Mouse (Mus musculus) ZHBTc4 (cell line): ENCODE data around the gene Ptgfrn.

Experiments used
- DNase-seq: peaks from one replicate; pipeline ENCODE4 v3.0.0-alpha.2; 2011; ENCODE audit warnings: low read depth, low spot score

Ptgfrn gene

GRCm38 (mm10) chr3:101080925-101081324, 29.2 kb downstream of the Ptgfrn start:
- no peak for DNase-seq

DNA sequence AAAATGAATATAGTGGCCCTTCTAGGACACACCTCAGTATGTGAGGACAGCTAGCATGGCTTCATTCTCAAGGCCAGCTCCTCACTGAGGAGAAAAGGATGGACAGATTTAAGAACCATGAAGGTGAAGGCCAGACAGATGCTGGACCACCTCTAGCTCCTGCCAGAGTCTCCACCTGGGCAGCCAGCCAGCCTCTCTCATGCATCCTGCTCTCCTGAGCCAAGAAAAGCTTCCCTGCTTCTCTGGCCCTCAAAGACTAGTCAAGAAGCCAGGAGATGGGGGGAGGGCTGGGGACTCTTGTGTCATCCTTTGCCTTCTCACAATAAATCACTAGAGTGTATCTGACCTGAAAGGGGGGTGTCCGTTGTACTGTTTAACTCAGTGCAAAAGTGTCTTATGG, 31.7 kb downstream of the Ptgfrn start:
- DNase-seq, result no peak

GRCm38 (mm10) chr3:101077710-101078100, 32.4 kb downstream of the Ptgfrn start:
- no peak for DNase-seq

DNA sequence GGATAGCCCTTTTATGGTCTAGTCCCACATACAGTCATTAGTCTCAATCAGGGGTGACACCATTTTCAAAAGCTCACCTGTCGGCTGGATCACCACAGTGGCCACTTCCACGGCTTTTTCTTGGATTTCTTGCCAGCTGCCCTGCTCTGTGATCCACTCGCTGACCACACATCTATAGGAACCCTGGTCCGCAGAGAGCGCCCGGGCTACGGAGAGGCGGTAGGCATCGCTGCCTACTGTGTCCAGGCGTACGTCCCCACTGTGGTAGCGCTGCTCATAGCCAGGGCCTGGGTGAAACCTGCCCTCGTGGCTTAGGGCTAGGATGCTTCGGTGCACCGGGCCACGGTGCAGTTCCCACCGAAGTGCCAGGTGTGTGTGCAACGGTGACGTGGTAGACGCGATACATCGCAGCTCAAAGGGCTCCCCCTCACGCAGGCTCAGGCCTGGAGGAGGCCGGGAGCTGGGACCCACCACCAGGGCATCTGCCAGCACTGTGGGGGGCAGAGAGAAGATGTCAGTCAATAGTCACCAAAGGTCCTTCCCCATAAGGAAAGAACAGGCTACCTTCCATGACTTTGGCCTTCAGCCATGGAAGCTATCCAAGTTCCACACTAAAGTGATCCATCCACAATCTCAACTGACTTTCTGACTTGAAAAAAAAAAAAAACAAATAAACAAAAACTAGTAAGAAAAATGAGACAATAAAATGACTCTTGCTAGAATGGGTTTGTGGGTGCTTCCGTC, 32.9 kb downstream of the Ptgfrn start:
- no peak for DNase-seq

DNA sequence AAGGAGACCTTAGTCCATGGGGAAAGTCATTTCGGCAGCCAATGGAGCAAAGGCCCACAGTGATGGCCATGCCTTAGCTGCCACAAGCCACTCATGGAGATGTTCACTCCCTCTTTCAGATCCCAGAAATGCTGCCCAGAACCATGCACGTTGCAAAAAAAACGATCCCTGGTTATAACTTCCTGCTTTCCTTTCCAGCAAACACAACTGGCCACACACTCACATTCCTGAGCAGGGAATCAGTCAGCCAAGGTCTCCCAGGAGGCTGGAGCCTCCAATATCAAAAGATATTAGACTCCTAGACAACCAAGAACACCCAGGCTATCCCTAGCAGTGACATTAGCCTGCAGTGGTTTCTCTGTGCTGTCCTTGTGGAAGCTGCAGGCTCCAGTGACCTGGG, 34.2 kb downstream of the Ptgfrn start:
- no peak for DNase-seq

DNA sequence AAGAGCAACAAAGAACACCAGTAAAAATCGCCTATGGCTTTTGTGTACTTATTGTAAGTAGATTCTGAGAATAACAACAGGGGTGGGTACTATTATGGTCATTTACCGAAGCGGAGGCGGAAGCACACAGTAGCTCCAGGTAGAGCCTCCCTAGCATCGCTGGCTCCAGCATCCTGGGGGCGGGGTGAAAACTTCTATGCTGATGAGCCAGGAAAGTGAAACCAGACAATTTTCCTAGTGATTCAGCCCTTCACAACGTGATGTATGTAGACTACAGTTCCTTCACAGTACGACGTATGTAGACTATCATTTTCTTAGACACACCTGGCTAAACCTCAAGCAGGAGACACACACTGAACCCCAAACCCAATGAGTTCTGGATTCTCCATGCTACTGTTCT, 36.7 kb downstream of the Ptgfrn start:
- DNase-seq, result peak; percentile 23

DNA sequence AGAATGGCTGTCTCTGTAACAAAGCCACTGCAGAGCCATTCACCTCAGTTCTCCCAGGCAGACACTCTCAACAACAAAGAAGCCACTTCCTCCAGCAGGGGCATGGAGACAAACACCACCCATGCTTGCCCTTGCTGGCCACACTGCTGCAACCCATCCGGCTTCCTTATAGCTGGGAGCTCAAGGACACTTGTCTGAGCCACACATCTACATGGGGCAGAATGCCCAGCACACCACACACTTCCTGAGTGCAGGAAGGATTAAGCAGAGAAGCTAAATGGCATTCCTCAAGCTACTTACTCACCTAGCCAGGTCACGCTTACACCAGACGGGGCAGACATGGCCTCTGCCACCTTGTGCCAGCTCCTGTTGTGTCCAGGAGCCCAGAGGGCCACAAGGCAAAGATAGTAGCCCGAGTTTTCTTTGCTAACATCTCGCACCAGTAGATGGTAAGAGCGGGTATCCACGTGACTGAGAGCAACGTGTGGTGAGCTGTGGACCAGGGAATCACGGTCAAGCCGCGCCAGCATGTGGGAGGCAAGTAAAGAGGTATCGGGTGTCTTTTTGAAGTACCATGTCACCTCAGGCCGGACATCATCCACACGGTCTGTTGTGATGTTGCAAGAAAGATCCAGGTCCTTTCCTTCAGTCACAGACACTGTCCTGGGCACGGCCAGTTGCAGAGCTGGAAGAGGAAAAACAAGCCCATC, 37.4 kb downstream of the Ptgfrn start:
- peak; percentile 25 for DNase-seq

DNA sequence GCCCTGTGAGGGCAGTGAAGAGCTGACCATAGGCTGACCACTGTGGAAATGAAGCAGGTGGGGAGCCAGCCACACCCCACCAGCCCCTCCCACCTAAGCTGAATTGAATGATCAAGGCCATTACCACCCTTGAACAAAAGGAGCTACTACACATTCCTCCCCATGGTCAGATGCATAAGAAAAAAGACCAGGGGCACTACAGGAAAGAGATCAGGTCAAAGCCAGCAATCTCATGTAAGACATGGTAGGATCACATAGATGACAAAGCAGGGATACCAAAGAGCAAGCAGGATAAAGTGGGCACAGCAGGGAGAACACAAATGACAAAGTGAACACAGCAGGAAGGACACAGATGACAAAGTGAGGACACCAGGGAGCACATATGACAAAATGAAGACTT, 38.5 kb downstream of the Ptgfrn start:
- peak; percentile 52 for DNase-seq

DNA sequence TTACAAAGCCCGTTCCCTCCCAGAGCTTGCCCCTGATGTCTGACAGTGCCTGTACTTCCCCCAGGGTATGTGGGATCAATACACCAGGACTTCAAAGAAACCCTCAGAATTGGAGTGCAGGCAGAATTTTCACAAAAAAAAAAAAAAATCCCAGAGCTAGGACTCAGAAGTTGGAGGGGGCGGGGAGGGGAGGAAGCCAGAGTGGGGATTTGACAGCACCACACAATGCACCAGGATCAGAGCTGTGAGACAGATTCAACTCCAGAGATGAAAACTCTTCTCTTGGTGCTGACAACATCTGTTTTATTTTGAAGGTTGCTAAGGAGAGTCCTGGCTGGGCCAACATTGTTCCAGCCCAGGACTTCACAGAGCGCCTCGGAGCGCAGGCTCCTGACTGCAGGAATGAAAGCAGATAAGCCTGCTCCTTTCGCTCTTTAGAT, 39.3 kb downstream of the Ptgfrn start:
- DNase-seq, result no peak

DNA sequence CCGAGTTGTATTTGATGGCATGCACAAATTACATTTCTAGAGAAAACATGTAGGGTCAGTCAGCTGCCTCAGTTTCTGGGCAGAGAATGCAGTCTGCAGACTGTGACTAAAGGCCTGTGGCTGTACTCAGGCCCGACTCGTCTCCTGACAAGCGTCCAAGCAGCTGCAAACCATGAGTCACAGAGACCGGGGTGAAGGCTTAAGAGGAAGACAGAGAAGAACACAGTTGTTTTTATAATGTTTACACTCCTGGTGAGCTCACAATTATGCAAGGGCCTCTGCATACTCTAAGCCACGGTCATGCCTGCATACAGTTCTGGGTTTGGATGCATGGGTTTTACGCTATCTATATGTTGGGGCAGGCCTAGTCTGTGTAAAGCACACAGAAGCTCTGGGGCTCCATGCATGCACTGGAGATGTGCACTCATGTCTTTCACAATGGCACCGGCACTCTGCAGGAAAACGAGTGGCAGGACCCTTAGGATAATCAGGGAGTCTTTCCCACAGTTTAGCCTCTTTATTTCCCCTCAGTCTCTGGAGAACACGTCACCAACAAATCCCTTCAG, 39.8 kb downstream of the Ptgfrn start:
- no peak for DNase-seq

- no peak for DNase-seq
These were observed 41.4 kb downstream of the Ptgfrn start for GRCm38 (mm10) chr3:101068701-101069100.

DNA sequence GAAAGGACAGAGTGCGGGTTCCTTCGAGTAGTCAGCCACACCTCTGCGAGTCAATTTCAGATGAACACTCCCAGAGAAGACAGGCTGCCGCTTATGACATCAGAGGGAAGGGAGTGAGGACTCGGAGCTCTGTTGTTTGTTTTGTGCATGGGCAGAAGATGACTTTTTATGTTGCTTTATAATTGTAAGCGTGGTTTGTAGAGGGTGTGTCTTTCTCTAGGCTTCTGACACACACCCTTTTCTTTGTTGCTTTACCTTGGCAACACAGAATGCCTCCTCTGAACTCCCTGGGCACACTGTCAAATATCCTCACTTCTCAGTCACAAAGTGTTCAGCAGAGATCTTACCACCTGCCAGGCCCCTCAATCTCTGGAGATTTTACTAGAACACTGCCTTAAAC, 43.9 kb downstream of the Ptgfrn start:
- no peak for DNase-seq

GRCm38 (mm10) chr3:101061865-101062585, 48.1 kb downstream of the Ptgfrn start:
- no peak for DNase-seq

DNA sequence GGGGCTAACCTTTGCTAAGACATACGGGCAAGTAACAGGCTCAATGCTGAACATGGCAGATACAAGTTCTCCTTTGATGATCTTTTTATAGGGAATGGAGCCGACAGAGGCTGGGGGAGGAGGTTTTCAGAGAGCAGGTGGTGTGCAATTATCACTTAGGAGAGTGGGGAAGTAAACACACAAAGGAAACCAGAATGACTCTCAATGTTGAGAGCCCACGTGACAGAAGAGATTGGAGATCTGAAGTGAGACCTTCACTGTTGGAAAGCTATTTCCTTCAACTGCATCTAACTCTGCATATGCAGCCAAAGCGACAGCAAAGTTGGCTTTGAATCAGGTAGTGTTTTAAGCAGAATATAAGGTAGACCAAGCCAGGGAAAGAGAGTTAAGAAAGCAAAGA, 50.9 kb downstream of the Ptgfrn start:
- no peak for DNase-seq

DNA sequence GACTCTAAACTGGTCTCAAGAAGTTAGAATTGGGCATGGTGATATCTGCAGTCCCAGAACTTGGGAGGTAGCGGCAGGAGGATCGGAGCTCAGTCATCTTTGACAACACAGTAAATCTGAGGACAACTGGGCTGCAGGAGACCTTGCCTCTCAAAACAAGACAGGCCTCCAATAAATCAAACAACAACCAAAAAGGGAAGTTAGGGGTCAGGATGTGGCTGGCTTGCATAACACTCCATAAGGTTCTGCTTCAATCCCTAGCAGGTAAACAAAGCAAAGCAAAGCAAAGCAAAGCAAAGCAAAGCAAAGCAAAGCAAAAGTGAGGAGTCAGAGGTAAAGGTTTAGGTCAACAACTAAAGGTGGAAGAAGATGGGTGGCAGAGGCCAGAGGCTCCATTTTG, 51.9 kb downstream of the Ptgfrn start:
- no peak for DNase-seq

DNA sequence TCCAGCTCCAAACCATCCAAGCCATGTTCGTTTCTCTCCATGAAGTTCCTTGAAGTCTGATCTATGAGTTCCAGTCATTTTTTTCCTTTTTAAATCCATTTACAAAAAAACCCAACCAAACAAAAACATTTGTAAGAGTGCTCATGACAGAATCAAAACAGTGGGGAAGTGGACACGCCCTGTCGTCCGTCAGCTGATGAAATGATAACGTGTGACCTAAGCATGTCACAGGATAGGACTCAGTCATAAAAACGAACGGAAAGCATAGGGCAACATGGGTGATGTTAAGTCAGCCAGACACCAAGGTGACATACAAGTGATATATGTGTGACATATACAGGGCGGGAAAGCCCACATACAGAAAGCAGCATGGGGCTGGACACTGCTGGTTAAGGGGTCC, 54.9 kb downstream of the Ptgfrn start:
- DNase-seq, result no peak

DNA sequence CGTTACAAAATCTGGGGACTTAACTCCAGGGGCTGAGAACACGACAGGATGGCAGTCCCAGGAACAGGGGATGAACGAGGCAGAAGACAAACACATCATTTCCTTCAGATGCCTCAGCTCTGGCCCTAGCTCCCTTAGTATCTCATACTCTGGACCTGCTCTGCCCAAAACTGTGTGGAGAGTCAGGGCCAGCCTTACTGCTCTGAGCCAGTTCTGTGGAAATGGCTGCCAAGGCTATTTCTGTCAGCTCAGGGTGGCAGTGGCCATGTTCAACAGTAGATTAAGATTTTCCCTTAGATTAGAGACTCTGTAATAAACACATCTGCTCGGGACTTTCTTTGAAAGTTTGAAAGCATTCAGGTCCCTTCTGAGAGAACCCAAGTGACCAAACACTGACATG, 58.5 kb downstream of the Ptgfrn start:
- DNase-seq, result no peak

- DNase-seq, result no peak
These were observed 60.1 kb downstream of the Ptgfrn start for GRCm38 (mm10) chr3:101049997-101050396.

DNA sequence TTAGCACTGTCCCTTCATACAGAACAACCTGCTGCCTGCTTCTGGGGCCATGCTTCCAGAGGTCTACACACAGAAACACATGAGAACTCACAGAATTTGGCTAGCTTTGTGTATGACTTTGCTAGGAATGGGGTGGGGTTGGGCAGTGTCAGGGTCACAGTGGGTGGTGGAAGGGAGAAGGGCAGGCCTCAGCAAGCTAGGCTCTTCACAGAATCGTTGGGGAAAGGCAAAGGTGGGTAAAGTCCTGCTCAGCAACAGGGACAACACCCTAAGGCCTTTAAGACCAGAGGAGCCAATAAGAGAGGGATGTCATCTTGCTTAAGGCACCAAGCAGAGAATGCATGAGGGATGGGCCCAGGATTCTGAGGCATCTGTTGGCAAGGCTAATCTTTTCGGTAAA, 61.3 kb downstream of the Ptgfrn start:
- DNase-seq, result peak; percentile 87

DNA sequence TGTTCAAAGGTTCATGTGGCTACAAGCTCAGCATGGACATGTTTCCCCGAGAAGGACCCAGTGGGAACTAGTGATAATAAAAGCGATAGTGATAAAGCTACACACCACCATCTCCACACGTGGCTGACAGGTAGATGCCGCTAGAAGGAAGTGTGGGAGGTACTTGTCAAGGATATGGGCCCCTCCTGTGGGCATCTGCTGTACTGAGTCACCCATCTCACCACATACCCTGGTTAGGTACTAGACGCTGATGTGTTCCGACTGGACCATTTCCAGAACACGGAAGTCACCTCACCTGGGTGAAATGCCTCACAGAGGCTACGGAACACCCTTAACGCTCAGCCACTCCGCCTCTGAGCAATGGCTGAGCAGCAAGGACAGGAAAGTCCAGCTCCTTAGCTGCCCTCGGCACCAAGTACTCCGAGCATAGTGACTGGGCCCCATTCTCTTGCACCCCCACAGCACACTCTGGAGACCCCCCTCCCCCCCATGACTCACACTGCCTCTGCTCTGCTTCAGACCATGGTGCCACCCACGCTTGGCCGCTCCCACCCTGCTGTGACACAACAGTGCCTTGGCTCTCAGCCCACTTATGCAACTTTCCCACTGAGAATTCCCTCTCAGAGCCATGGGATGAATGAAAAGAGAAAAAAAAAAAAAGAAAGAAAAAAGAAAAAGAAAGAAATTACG, 62.3 kb downstream of the Ptgfrn start:
- DNase-seq, result no peak

- no peak for DNase-seq
These were observed 64.6 kb downstream of the Ptgfrn start for GRCm38 (mm10) chr3:101045431-101045830.

GRCm38 (mm10) chr3:101044686-101045085, 65.4 kb downstream of the Ptgfrn start:
- DNase-seq, result no peak
